Mouse (Mus musculus) lung, adult 2 months (tissue): Measurements from ENCODE around the gene 4930404N11Rik. TPM values are rescaled to one million over a fixed set of nuclear protein-coding genes. Genes with fewer than 3 reads are reported as not detected.

Experiments used
- DNase-seq: peaks from one replicate; pipeline ENCODE4 v3.0.0; 2022
- H3K4me1 ChIP-seq: fragments of 200-500 bp; 2 replicates; pipeline ENCODE4 v1.6.1; 2011; ENCODE audit warnings: low read length; ENCODE audit not compliant: control insufficient read depth, insufficient read depth
- H3K4me3 ChIP-seq: fragments of 200-500 bp; replicated peaks from 2 replicates; pipeline ENCODE3; 2011; ENCODE audit warnings: low read depth, mild to moderate bottlenecking, control low read depth, low read length; ENCODE audit errors: extremely low read depth
- CTCF ChIP-seq: fragments of 200-500 bp; IDR thresholded peaks from 2 replicates; pipeline ENCODE4 v1.5.1; 2011; ENCODE audit warnings: mild to moderate bottlenecking, low read length, control low read depth; ENCODE audit not compliant: insufficient read depth
- POLR2A ChIP-seq: fragments of 200-500 bp; IDR thresholded peaks from 2 replicates; pipeline ENCODE4 v1.6.1; 2011; ENCODE audit warnings: low read depth, mild to moderate bottlenecking, control low read depth, low read length, borderline replicate concordance; ENCODE audit errors: extremely low read depth
- WGBS: fragments of 180-500 bp; shearing (Covaris S2); methylation state at CpG from one replicate; pipeline ENCODE4 v1.1.7; 2018; 5-methylcytosine and 5-hydroxymethylcytosine counted together
- polyA plus RNA-seq: library from polyadenylated mRNA; depleted of rRNA; stranded (reverse); fragments of >200 nt; gene quantifications from 2 replicates; pipeline ENCODE4 v1.2.3, GENCODE M21; 2012

The 4930404N11Rik gene
- polyA plus RNA-seq, 1 experiment = 21.9 TPM

GRCm38 (mm10) chr10:81336558-81336957, 29.1 kb downstream of the 4930404N11Rik start:
- no peak for DNase-seq
- Histone ChIP-seq H3K4me3 (no peak overlapping the region), H3K4me1 (no peaks in the 10 kb centered on the region)
- TF ChIP-seq POLR2A (no peak), CTCF (no peak)
- WGBS = 88% methylated on average over 4 of the region's 4 CpGs

GRCm38 (mm10) chr10:81335393-81336340, 29.9 kb downstream of the 4930404N11Rik start:
- no peak for DNase-seq
- Histone ChIP-seq H3K4me1 (no peaks in the 10 kb centered on the region), H3K4me3 (no peak overlapping the region)
- WGBS = 56% methylated on average over 19 of the region's 19 CpGs
- no peak for TF ChIP-seq CTCF
- TF ChIP-seq POLR2A = no peak

GRCm38 (mm10) chr10:81334324-81334723, 31.3 kb downstream of the 4930404N11Rik start:
- WGBS = 81% methylated on average over 11 of the region's 11 CpGs
- Histone ChIP-seq H3K4me3 (no peak overlapping the region), H3K4me1 (peaks cover 7% of the 10 kb centered on the region)
- DNase-seq = no peak
- no peak for TF ChIP-seq CTCF
- no peak for TF ChIP-seq POLR2A

GRCm38 (mm10) chr10:81332277-81332676, 33.3 kb downstream of the 4930404N11Rik start:
- no peak overlapping the region for H3K4me3 ChIP-seq
- WGBS = 56% methylated on average over 29 of the region's 29 CpGs
- DNase-seq = no peak
- TF ChIP-seq CTCF = no peak
- TF ChIP-seq POLR2A = no peak
- H3K4me1 ChIP-seq = peaks cover 13% of the 10 kb centered on the region

- TF ChIP-seq POLR2A = no peak
- TF ChIP-seq CTCF = no peak
- Histone ChIP-seq H3K4me1 (peaks cover 20% of the 10 kb centered on the region), H3K4me3 (no peak overlapping the region)
- no peak for DNase-seq
- 44% methylated on average over 4 of the region's 4 CpGs for WGBS
Observed at GRCm38 (mm10) chr10:81330007-81330406, 35.6 kb downstream of the 4930404N11Rik start.

- H3K4me1 ChIP-seq = peaks cover 20% of the 10 kb centered on the region
- no peak for DNase-seq
- TF ChIP-seq POLR2A = peak; percentile 6; the same call in 1 of the 2 replicates
- TF ChIP-seq CTCF = no peak
- H3K4me3 ChIP-seq = no peak overlapping the region
- 36% methylated on average over 10 of the region's 10 CpGs for WGBS
Observed at GRCm38 (mm10) chr10:81329194-81329975, 36.2 kb downstream of the 4930404N11Rik start.

- Histone ChIP-seq H3K4me1 (peaks cover 20% of the 10 kb centered on the region), H3K4me3 (no peak within 1 kb of the TSS)
- WGBS = 9% methylated on average over 10 of the region's 10 CpGs
- TF ChIP-seq CTCF (no peak), POLR2A (no peak)
- DNase-seq = no peak
Observed at GRCm38 (mm10) chr10:81328386-81328785, 37.2 kb downstream of the 4930404N11Rik start, which contains the start of gene Tbxa2r. Gene Tbxa2r (plus strand): TSS chr10:81328731.

GRCm38 (mm10) chr10:81327959-81328358, 37.7 kb downstream of the 4930404N11Rik start:
- DNase-seq = no peak
- peaks cover 20% of the 10 kb centered on the region for H3K4me1 ChIP-seq
- WGBS = 22% methylated on average over 2 of the region's 2 CpGs
- TF ChIP-seq CTCF = no peak
- TF ChIP-seq POLR2A = no peak
- no peak overlapping the region for H3K4me3 ChIP-seq

- no peak for DNase-seq
- Histone ChIP-seq H3K4me1 (peaks cover 21% of the 10 kb centered on the region), H3K4me3 (no peak overlapping the region)
- WGBS = 34% methylated on average over 6 of the region's 6 CpGs
- TF ChIP-seq POLR2A (0 out of 2 replicates have a peak, but pooled peaks have one; percentile 3), CTCF (no peak)
Observed at GRCm38 (mm10) chr10:81326858-81327257, 38.8 kb downstream of the 4930404N11Rik start.

GRCm38 (mm10) chr10:81325781-81326180, 39.8 kb downstream of the 4930404N11Rik start:
- DNase-seq = no peak
- no peak for TF ChIP-seq POLR2A
- TF ChIP-seq CTCF = no peak
- H3K4me1 ChIP-seq = peaks cover 24% of the 10 kb centered on the region
- no peak overlapping the region for H3K4me3 ChIP-seq
- WGBS = 90% methylated on average over 18 of the region's 18 CpGs
